Mouse (Mus musculus): Measurements from ENCODE around the gene Slc6a11. TPM values are rescaled to one million over a fixed set of nuclear protein-coding genes. Genes with fewer than 3 reads are reported as not detected.

Slc6a11 gene
- polyA plus RNA-seq, 1 experiment, result not detected

- no peaks in the 10 kb centered on the region for H3K4me1 ChIP-seq (ENCODE audit: control insufficient read depth, insufficient read depth, low read length)
- TF ChIP-seq POLR2A (IDR thresholded peaks at IDR 0.05; ENCODE audit: low read depth, low read length) (no peak), CTCF (IDR thresholded peaks at IDR 0.05; ENCODE audit: borderline replicate concordance, insufficient read depth, low read length) (no peak)
- no peak overlapping the region for H3K4me3 ChIP-seq (ENCODE audit: insufficient read depth, low read length)
- H3K27ac ChIP-seq (ENCODE audit: insufficient read depth, low read length), result no peak overlapping the region
Measured at GRCm38 (mm10) chr6:114275800-114276199, 144.8 kb downstream of the Slc6a11 start.

- H3K4me3 ChIP-seq (ENCODE audit: insufficient read depth, low read length), result no peak within 1 kb of the TSS
- no peak within 1 kb of the TSS for H3K27ac ChIP-seq (ENCODE audit: insufficient read depth, low read length)
- no peaks in the 10 kb centered on the region for H3K4me1 ChIP-seq (ENCODE audit: control insufficient read depth, insufficient read depth, low read length)
- TF ChIP-seq POLR2A (IDR thresholded peaks at IDR 0.05; ENCODE audit: low read depth, low read length) (no peak), CTCF (IDR thresholded peaks at IDR 0.05; ENCODE audit: borderline replicate concordance, insufficient read depth, low read length) (no peak)
Measured at GRCm38 (mm10) chr6:114282469-114283277, 151.6 kb downstream of the Slc6a11 start, which contains the start of gene Slc6a1. Slc6a1 (plus strand) TSS chr6:114282635.

- Histone ChIP-seq H3K4me3 (ENCODE audit: insufficient read depth, low read length) (no peak overlapping the region), H3K27ac (ENCODE audit: insufficient read depth, low read length) (no peak overlapping the region), H3K4me1 (ENCODE audit: control insufficient read depth, insufficient read depth, low read length) (no peaks in the 10 kb centered on the region)
- TF ChIP-seq CTCF (IDR thresholded peaks at IDR 0.05; ENCODE audit: borderline replicate concordance, insufficient read depth, low read length) (no peak), POLR2A (IDR thresholded peaks at IDR 0.05; ENCODE audit: low read depth, low read length) (no peak)
Measured at GRCm38 (mm10) chr6:114283278-114283770, 152.3 kb downstream of the Slc6a11 start.

- TF ChIP-seq POLR2A (IDR thresholded peaks at IDR 0.05; ENCODE audit: low read depth, low read length), result no peak
- no peak for TF ChIP-seq CTCF (IDR thresholded peaks at IDR 0.05; ENCODE audit: borderline replicate concordance, insufficient read depth, low read length)
- H3K4me1 ChIP-seq (ENCODE audit: control insufficient read depth, insufficient read depth, low read length), result no peaks in the 10 kb centered on the region
- no peak overlapping the region for H3K4me3 ChIP-seq (ENCODE audit: insufficient read depth, low read length)
- no peak overlapping the region for H3K27ac ChIP-seq (ENCODE audit: insufficient read depth, low read length)
Measured at GRCm38 (mm10) chr6:114283927-114284703, 153.1 kb downstream of the Slc6a11 start.

GRCm38 (mm10) chr6:114285424-114285823 lies 154.4 kb downstream of the Slc6a11 start:
- Histone ChIP-seq H3K27ac (ENCODE audit: insufficient read depth, low read length) (no peak overlapping the region), H3K4me3 (ENCODE audit: insufficient read depth, low read length) (no peak overlapping the region), H3K4me1 (ENCODE audit: control insufficient read depth, insufficient read depth, low read length) (no peaks in the 10 kb centered on the region)
- TF ChIP-seq CTCF (IDR thresholded peaks at IDR 0.05; ENCODE audit: borderline replicate concordance, insufficient read depth, low read length) (no peak), POLR2A (IDR thresholded peaks at IDR 0.05; ENCODE audit: low read depth, low read length) (no peak)

GRCm38 (mm10) chr6:114289106-114289505 lies 158.1 kb downstream of the Slc6a11 start:
- Histone ChIP-seq H3K27ac (ENCODE audit: insufficient read depth, low read length) (no peak overlapping the region), H3K4me3 (ENCODE audit: insufficient read depth, low read length) (no peak overlapping the region), H3K4me1 (ENCODE audit: control insufficient read depth, insufficient read depth, low read length) (no peaks in the 10 kb centered on the region)
- TF ChIP-seq POLR2A (IDR thresholded peaks at IDR 0.05; ENCODE audit: low read depth, low read length), result no peak
- no peak for TF ChIP-seq CTCF (IDR thresholded peaks at IDR 0.05; ENCODE audit: borderline replicate concordance, insufficient read depth, low read length)

- H3K4me1 ChIP-seq (ENCODE audit: control insufficient read depth, insufficient read depth, low read length), result no peaks in the 10 kb centered on the region
- no peak overlapping the region for H3K27ac ChIP-seq (ENCODE audit: insufficient read depth, low read length)
- TF ChIP-seq CTCF (IDR thresholded peaks at IDR 0.05; ENCODE audit: borderline replicate concordance, insufficient read depth, low read length) (no peak), POLR2A (IDR thresholded peaks at IDR 0.05; ENCODE audit: low read depth, low read length) (no peak)
- H3K4me3 ChIP-seq (ENCODE audit: insufficient read depth, low read length), result no peak overlapping the region
Measured at GRCm38 (mm10) chr6:114290184-114290583, 159.1 kb downstream of the Slc6a11 start.

GRCm38 (mm10) chr6:114290929-114291328 lies 159.9 kb downstream of the Slc6a11 start:
- TF ChIP-seq POLR2A (IDR thresholded peaks at IDR 0.05; ENCODE audit: low read depth, low read length) (no peak), CTCF (IDR thresholded peaks at IDR 0.05; ENCODE audit: borderline replicate concordance, insufficient read depth, low read length) (no peak)
- Histone ChIP-seq H3K27ac (ENCODE audit: insufficient read depth, low read length) (no peak overlapping the region), H3K4me1 (ENCODE audit: control insufficient read depth, insufficient read depth, low read length) (no peaks in the 10 kb centered on the region), H3K4me3 (ENCODE audit: insufficient read depth, low read length) (no peak overlapping the region)

- no peak overlapping the region for H3K4me3 ChIP-seq (ENCODE audit: insufficient read depth, low read length)
- TF ChIP-seq CTCF (IDR thresholded peaks at IDR 0.05; ENCODE audit: borderline replicate concordance, insufficient read depth, low read length) (no peak), POLR2A (IDR thresholded peaks at IDR 0.05; ENCODE audit: low read depth, low read length) (no peak)
- no peaks in the 10 kb centered on the region for H3K4me1 ChIP-seq (ENCODE audit: control insufficient read depth, insufficient read depth, low read length)
- H3K27ac ChIP-seq (ENCODE audit: insufficient read depth, low read length), result no peak overlapping the region
Measured at GRCm38 (mm10) chr6:114291396-114291795, 160.4 kb downstream of the Slc6a11 start.

All from embryonic fibroblast, embryonic 13.5 days (primary cell).